Comparison of ENCODE assay signal across 10 mouse cellular contexts in the genomic region with DNA sequence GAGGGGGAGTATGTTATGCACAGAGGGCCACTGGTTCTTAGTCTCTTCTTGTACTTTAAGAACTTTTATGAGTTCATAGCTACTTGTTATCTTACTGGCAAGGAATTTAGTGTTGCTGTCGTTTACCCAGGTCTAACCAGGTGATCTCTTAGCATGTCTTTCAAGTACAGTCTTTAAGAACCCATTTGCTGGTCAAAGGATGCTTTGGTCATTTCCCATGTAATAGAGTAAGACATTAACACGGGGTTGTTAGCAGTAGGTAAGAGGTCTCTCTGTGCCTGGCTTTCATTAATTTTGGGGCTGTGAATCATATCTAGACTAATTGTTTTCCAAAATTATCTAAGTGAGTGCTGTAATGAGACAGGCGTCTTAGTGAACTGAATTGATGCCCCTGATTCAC. TPM values are rescaled to one million over a fixed set of nuclear protein-coding genes. Genes with fewer than 3 reads are reported as not detected.
DNase-seq lines count a peak whose midpoint lies in the region; ATAC-seq and TF ChIP-seq lines count a peak whose summit lies in the region.
"Had no signal": no experiment of that assay in that cellular context is flagged by ENCODE, and none has a peak within 500 bp of the region (broad histone marks: within the 10 kb centered on the region; RNA-seq: fewer than 3 reads in every experiment).

No protein-coding gene starts in this region.

- no peak for TF ChIP-seq POLR2A in embryonic fibroblast, embryonic 13.5 days (IDR thresholded peaks at IDR 0.05; ENCODE audit: low read depth, low read length)

- H3K9me3 ChIP-seq in intestine, embryonic 16.5 days (ENCODE audit: control insufficient read depth, low read length) = no peaks in the 10 kb centered on the region
- no peaks in the 10 kb centered on the region for H3K9me3 ChIP-seq in midbrain, embryonic 15.5 days

- 0 out of 2 replicates have a peak, but pooled peaks cover 2% of the 10 kb centered on the region for H3K4me1 ChIP-seq in embryonic fibroblast, embryonic 13.5 days (ENCODE audit: control insufficient read depth, insufficient read depth, low read length)
- H3K4me1 ChIP-seq in intestine, embryonic 16.5 days (ENCODE audit: control insufficient read depth, insufficient read depth, low read length) = peaks cover 8% of the 10 kb centered on the region; the same call in 1 of the 2 replicates
- peaks cover 12% of the 10 kb centered on the region for H3K4me1 ChIP-seq in midbrain, embryonic 15.5 days

- 60% methylated on average over 3 of the region's 3 CpGs for WGBS in intestine, embryonic 16.5 days
- 81% methylated on average over 3 of the region's 3 CpGs for WGBS in midbrain, embryonic 15.5 days

- H3K36me3 ChIP-seq in intestine, embryonic 16.5 days (ENCODE audit: control insufficient read depth, insufficient read depth, low read length) = peaks cover 4% of the 10 kb centered on the region; the same call in 1 of the 2 replicates
- peaks cover 11% of the 10 kb centered on the region; the same call in 1 of the 2 replicates for H3K36me3 ChIP-seq in midbrain, embryonic 15.5 days (replicated peaks)

- no peak overlapping the region for H3K27ac ChIP-seq in embryonic fibroblast, embryonic 13.5 days (ENCODE audit: insufficient read depth, low read length)
- H3K27ac ChIP-seq in intestine, embryonic 16.5 days (ENCODE audit: low read length) = no peak overlapping the region
- no peak overlapping the region for H3K27ac ChIP-seq in midbrain, embryonic 15.5 days

- TF ChIP-seq CTCF in embryonic fibroblast, embryonic 13.5 days (IDR thresholded peaks at IDR 0.05; ENCODE audit: borderline replicate concordance, insufficient read depth, low read length) = no peak

- H3K9ac ChIP-seq in intestine, embryonic 16.5 days (ENCODE audit: low read depth, low read length) = no peak overlapping the region
- no peak overlapping the region for H3K9ac ChIP-seq in midbrain, embryonic 15.5 days

- DNase-seq in kidney, adult 9 months = peak; percentile 52
- DNase-seq in kidney, postnatal 25 days = no peak
- DNase-seq in adrenal gland, postnatal 36 days = no peak
- no peak for DNase-seq in urinary bladder, postnatal 4 days (ENCODE audit: low spot score in 2 of 2)
- no peak for DNase-seq in cerebellum, adult 11 months
- DNase-seq: heart, postnatal 14 days; lung, postnatal 10 days had no signal

- no peak for ATAC-seq in intestine, embryonic 16.5 days
- no peak for ATAC-seq in midbrain, embryonic 15.5 days (replicated peaks)

- H3K4me3 ChIP-seq in embryonic fibroblast, embryonic 13.5 days (ENCODE audit: insufficient read depth, low read length) = peak overlapping the region; percentile 18
- H3K4me3 ChIP-seq in intestine, embryonic 16.5 days (ENCODE audit: low read length) = no peak overlapping the region
- H3K4me3 ChIP-seq in midbrain, embryonic 15.5 days = peak overlapping the region; percentile 87; the same call in 1 of the 2 replicates

- no peaks in the 10 kb centered on the region for H3K27me3 ChIP-seq in intestine, embryonic 16.5 days (replicated peaks; ENCODE audit: control insufficient read depth, insufficient read depth, low read length)
- no peaks in the 10 kb centered on the region for H3K27me3 ChIP-seq in midbrain, embryonic 15.5 days (replicated peaks)

- H3K4me2 ChIP-seq in intestine, embryonic 16.5 days (ENCODE audit: low read depth, low read length) = 0 out of 2 replicates have a peak overlapping the region, but pooled peaks have one; percentile 48
- peak overlapping the region; percentile 56; the same call in 1 of the 2 replicates for H3K4me2 ChIP-seq in midbrain, embryonic 15.5 days

RNA-seq across cellular contexts. Expression of a gene that starts 1.8 kb away (rescaled TPM):
- polyA plus RNA-seq in embryonic fibroblast, embryonic 13.5 days (2011; ENCODE audit: insufficient read length, low read depth, missing spikeins) = 51.6 and 60.8 TPM in 2 replicates
- polyA plus RNA-seq in intestine, embryonic 16.5 days (2015; fragmentation: Nextera tagmentation; extraction: Ambion mirVana) = 43.6 and 46.8 TPM in 2 replicates
- polyA plus RNA-seq in midbrain, embryonic 15.5 days (2015; fragmentation: Nextera tagmentation; extraction: Ambion mirVana) = 28.1 and 30.1 TPM in 2 replicates
- 10 to 100 TPM; 26.1 to 29.8 TPM for total RNA-seq in adrenal gland, postnatal 36 days (2021)

RNA-seq across cellular contexts. Expression of a gene that starts 11.4 kb away (rescaled TPM):
- 59.1 and 113 TPM in 2 replicates for polyA plus RNA-seq in embryonic fibroblast, embryonic 13.5 days (2011; ENCODE audit: insufficient read length, low read depth, missing spikeins)
- polyA plus RNA-seq in intestine, embryonic 16.5 days (2015; fragmentation: Nextera tagmentation; extraction: Ambion mirVana) = 1.6 TPM in 2 replicates
- polyA plus RNA-seq in midbrain, embryonic 15.5 days (2015; fragmentation: Nextera tagmentation; extraction: Ambion mirVana) = 17.0 and 18.7 TPM in 2 replicates
- total RNA-seq in adrenal gland, postnatal 36 days (2021) = under 1 TPM; 0.36 to 0.89 TPM
